Comparison of ENCODE assay signal across 9 mouse cellular contexts in the genomic region with DNA sequence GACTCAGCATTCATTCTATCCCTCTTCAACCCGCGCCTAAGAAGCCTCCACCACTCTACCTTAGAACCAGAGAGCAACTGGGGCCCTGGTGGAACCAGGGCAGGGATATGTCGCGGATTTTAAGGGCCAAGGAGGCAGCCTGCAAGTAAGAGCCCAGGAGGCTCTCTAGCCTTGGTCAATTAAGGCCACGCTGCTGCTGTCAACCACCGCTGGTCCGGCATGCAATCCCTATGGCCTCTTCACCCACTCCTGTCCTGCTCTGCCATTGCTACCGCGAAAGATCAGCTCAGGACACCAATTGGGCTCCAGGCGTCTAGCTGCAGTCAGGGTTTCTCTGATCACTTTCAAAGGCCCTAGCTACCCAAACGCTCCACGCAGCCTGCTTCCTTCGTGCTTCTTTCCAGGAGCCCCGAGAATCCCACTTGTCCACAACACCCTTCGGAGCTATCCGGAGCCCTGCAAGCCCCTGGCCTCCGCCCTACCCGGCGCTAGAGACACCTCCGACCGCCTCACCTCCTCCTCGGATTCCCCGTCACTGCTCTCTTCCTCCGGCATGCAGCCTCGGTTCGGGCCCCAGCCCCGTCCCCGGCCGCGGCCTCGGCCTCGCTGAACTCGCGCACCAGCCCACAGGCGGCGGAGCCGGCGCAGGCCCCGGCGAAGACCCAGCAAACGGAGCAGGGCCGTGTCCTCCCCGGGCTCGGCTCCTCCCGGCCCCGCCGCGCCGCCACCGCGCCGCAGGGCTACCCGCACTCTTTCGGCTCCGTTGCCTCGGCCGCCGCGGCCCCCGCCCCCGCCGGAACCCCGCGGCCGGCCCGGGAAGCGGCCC. TPM values are rescaled to one million over a fixed set of nuclear protein-coding genes. Genes with fewer than 3 reads are reported as not detected.
DNase-seq lines count a peak whose midpoint lies in the region; ATAC-seq lines count a peak whose summit lies in the region.
"Had no signal": no experiment of that assay in that cellular context is flagged by ENCODE, and none has a peak within 500 bp of the region (broad histone marks: within the 10 kb centered on the region; RNA-seq: fewer than 3 reads in every experiment).

No protein-coding gene starts in this region.

- no peaks in the 10 kb centered on the region for H3K27me3 ChIP-seq in heart, embryonic 10.5 days (ENCODE audit: insufficient read depth, poor library complexity, severe bottlenecking)
- no peaks in the 10 kb centered on the region for H3K27me3 ChIP-seq in hindbrain, embryonic 11.5 days (ENCODE audit: control insufficient read depth, insufficient read depth, low read length)
- H3K27me3 ChIP-seq in midbrain, embryonic 11.5 days (ENCODE audit: control insufficient read depth, insufficient read depth, low read length): no peaks in the 10 kb centered on the region
- no peaks in the 10 kb centered on the region for H3K27me3 ChIP-seq in stomach, embryonic 14.5 days (ENCODE audit: control insufficient read depth, insufficient read depth, low read length)

- peak; percentile 88 for DNase-seq in heart, embryonic 10.5 days (ENCODE audit: low spot score)
- DNase-seq in heart, adult 11 months: no peak
- peak; percentile 62 for DNase-seq in T-cell, adult 2 months (ENCODE audit: low spot score)
- DNase-seq in hindbrain, embryonic 11.5 days (ENCODE audit: low spot score): peak; percentile 58
- DNase-seq in layer of hippocampus, postnatal 36 days: peak; percentile 59 to 65
- peak; percentile 95 for DNase-seq in midbrain, embryonic 11.5 days (ENCODE audit: low spot score, missing footprints)

- WGBS in heart, embryonic 10.5 days: under 1% methylated on average over 47 of the region's 67 CpGs
- WGBS in hindbrain, embryonic 11.5 days: under 1% methylated on average over 63 of the region's 67 CpGs
- under 1% methylated on average over 55 of the region's 67 CpGs for WGBS in midbrain, embryonic 11.5 days
- 1% methylated on average over 65 of the region's 67 CpGs for WGBS in stomach, embryonic 14.5 days

- peaks cover 19% of the 10 kb centered on the region for H3K4me1 ChIP-seq in heart, embryonic 10.5 days
- H3K4me1 ChIP-seq in hindbrain, embryonic 11.5 days (replicated peaks; ENCODE audit: control insufficient read depth, insufficient read depth, low read length): peaks cover 5% of the 10 kb centered on the region
- H3K4me1 ChIP-seq in midbrain, embryonic 11.5 days (ENCODE audit: control insufficient read depth, insufficient read depth, low read length): peaks cover 17% of the 10 kb centered on the region
- H3K4me1 ChIP-seq in stomach, embryonic 14.5 days (ENCODE audit: control insufficient read depth, insufficient read depth, low read length): peaks cover 17% of the 10 kb centered on the region; the same call in 1 of the 2 replicates

- peak overlapping the region; percentile 94 for H3K27ac ChIP-seq in heart, embryonic 10.5 days
- H3K27ac ChIP-seq in hindbrain, embryonic 11.5 days (ENCODE audit: low read depth, low read length): peak overlapping the region; percentile 45
- peak overlapping the region; percentile 80 for H3K27ac ChIP-seq in midbrain, embryonic 11.5 days (ENCODE audit: low read depth, low read length)
- peak overlapping the region; percentile 91 for H3K27ac ChIP-seq in stomach, embryonic 14.5 days (ENCODE audit: low read length)

- peak overlapping the region; percentile 95 for H3K4me3 ChIP-seq in heart, embryonic 10.5 days
- peak overlapping the region; percentile 80 for H3K4me3 ChIP-seq in hindbrain, embryonic 11.5 days (ENCODE audit: low read depth, low read length)
- H3K4me3 ChIP-seq in midbrain, embryonic 11.5 days (ENCODE audit: low read depth, low read length): peak overlapping the region; percentile 96
- H3K4me3 ChIP-seq in stomach, embryonic 14.5 days (ENCODE audit: low read depth, low read length): peak overlapping the region; percentile 91

- peaks cover 38% of the 10 kb centered on the region for H3K36me3 ChIP-seq in heart, embryonic 10.5 days
- peaks cover 8% of the 10 kb centered on the region; the same call in 1 of the 2 replicates for H3K36me3 ChIP-seq in hindbrain, embryonic 11.5 days (ENCODE audit: control insufficient read depth, insufficient read depth, low read length)
- H3K36me3 ChIP-seq in midbrain, embryonic 11.5 days (ENCODE audit: control insufficient read depth, insufficient read depth, low read length): peaks cover 19% of the 10 kb centered on the region; the same call in 1 of the 2 replicates
- peaks cover 37% of the 10 kb centered on the region for H3K36me3 ChIP-seq in stomach, embryonic 14.5 days (ENCODE audit: control insufficient read depth, insufficient read depth, low read length)

- 0 out of 2 replicates have a peak, but pooled peaks have one; percentile 6 for ATAC-seq in erythroblast, adult 5-6 weeks (replicated peaks; ENCODE audit: low FRiP score, poor library complexity, severe bottlenecking)
- ATAC-seq in hindbrain, embryonic 11.5 days (ENCODE audit: low FRiP score): peak; percentile 50
- peak; percentile 59 for ATAC-seq in midbrain, embryonic 11.5 days (ENCODE audit: low FRiP score)
- ATAC-seq in stomach, embryonic 14.5 days (ENCODE audit: insufficient number of reproducible peaks, insufficient read depth, low FRiP score, low read depth): peak; percentile 6

- H3K9me3 ChIP-seq in heart, embryonic 10.5 days: no peaks in the 10 kb centered on the region
- no peaks in the 10 kb centered on the region for H3K9me3 ChIP-seq in hindbrain, embryonic 11.5 days (ENCODE audit: control insufficient read depth, low read length)
- no peaks in the 10 kb centered on the region for H3K9me3 ChIP-seq in midbrain, embryonic 11.5 days (ENCODE audit: control insufficient read depth, low read length)
- no peaks in the 10 kb centered on the region for H3K9me3 ChIP-seq in stomach, embryonic 14.5 days (ENCODE audit: control insufficient read depth, low read depth, low read length)

- H3K9ac ChIP-seq in hindbrain, embryonic 11.5 days (ENCODE audit: low read depth, low read length): peak overlapping the region; percentile 94
- peak overlapping the region; percentile 97 for H3K9ac ChIP-seq in midbrain, embryonic 11.5 days (ENCODE audit: low read length)
- peak overlapping the region; percentile 90 for H3K9ac ChIP-seq in stomach, embryonic 14.5 days (replicated peaks; ENCODE audit: low read depth, low read length)

- H3K4me2 ChIP-seq in hindbrain, embryonic 11.5 days (replicated peaks; ENCODE audit: low read depth, low read length): peak overlapping the region; percentile 93
- peak overlapping the region; percentile 86 for H3K4me2 ChIP-seq in midbrain, embryonic 11.5 days
- H3K4me2 ChIP-seq in stomach, embryonic 14.5 days (replicated peaks; ENCODE audit: low read depth, low read length): peak overlapping the region; percentile 94

RNA-seq across cellular contexts. Expression of gene Kmt2b, which starts 0.5 kb away (rescaled TPM):
- 5.6 and 8.3 TPM in 2 replicates for polyA plus RNA-seq in heart, embryonic 10.5 days (2016; fragmentation: Nextera tagmentation; extraction: Ambion mirVana)
- total RNA-seq in erythroblast, adult 5-6 weeks (2015; ENCODE audit: low replicate concordance): 31.1 and 35.0 TPM in 2 replicates
- 14.9 and 21.2 TPM in 2 replicates for total RNA-seq in erythroblast, adult 5-6 weeks (2017; ENCODE audit: low replicate concordance)
- polyA plus RNA-seq in hindbrain, embryonic 11.5 days (2014; fragmentation: Nextera tagmentation; extraction: Ambion mirVana): 11.1 and 13.2 TPM in 2 replicates
- total RNA-seq in layer of hippocampus, postnatal 36 days (2021): 10 to 100 TPM; 42.3 to 53.4 TPM
- 10.3 and 10.7 TPM in 2 replicates for polyA plus RNA-seq in midbrain, embryonic 11.5 days (2014; fragmentation: Nextera tagmentation; extraction: Ambion mirVana)
- 13.2 and 14.2 TPM in 2 replicates for polyA plus RNA-seq in stomach, embryonic 14.5 days (2014; fragmentation: Nextera tagmentation; extraction: Ambion mirVana)

RNA-seq across cellular contexts. Expression of gene Zbtb32, which starts 10.7 kb away (rescaled TPM):
- polyA plus RNA-seq in heart, embryonic 10.5 days (2016; fragmentation: Nextera tagmentation; extraction: Ambion mirVana): 0.19 and 0.27 TPM in 2 replicates
- total RNA-seq in erythroblast, adult 5-6 weeks (2015; ENCODE audit: low replicate concordance): not detected in 2 replicates
- total RNA-seq in erythroblast, adult 5-6 weeks (2017; ENCODE audit: low replicate concordance): not detected in 2 replicates
- polyA plus RNA-seq in hindbrain, embryonic 11.5 days (2014; fragmentation: Nextera tagmentation; extraction: Ambion mirVana): 0.24 and 1.2 TPM in 2 replicates
- not detected for total RNA-seq in layer of hippocampus, postnatal 36 days (2021)
- 0.21 and 0.25 TPM in 2 replicates for polyA plus RNA-seq in midbrain, embryonic 11.5 days (2014; fragmentation: Nextera tagmentation; extraction: Ambion mirVana)
- 0.27 and 0.43 TPM in 2 replicates for polyA plus RNA-seq in stomach, embryonic 14.5 days (2014; fragmentation: Nextera tagmentation; extraction: Ambion mirVana)
- total RNA-seq: left cerebral cortex, adult 18-20 months had no signal

RNA-seq across cellular contexts. Expression of gene Igflr1, which starts 22.8 kb away (rescaled TPM):
- polyA plus RNA-seq in heart, embryonic 10.5 days (2016; fragmentation: Nextera tagmentation; extraction: Ambion mirVana): 2.6 and 4.1 TPM in 2 replicates
- total RNA-seq in erythroblast, adult 5-6 weeks (2015; ENCODE audit: low replicate concordance): 4.0 and 7.3 TPM in 2 replicates
- total RNA-seq in erythroblast, adult 5-6 weeks (2017; ENCODE audit: low replicate concordance): not detected in 2 replicates
- polyA plus RNA-seq in hindbrain, embryonic 11.5 days (2014; fragmentation: Nextera tagmentation; extraction: Ambion mirVana): 3.0 and 3.6 TPM in 2 replicates
- total RNA-seq in layer of hippocampus, postnatal 36 days (2021): 1 to 10 TPM; 5.5 to 7.0 TPM
- polyA plus RNA-seq in midbrain, embryonic 11.5 days (2014; fragmentation: Nextera tagmentation; extraction: Ambion mirVana): 4.0 and 4.1 TPM in 2 replicates
- 1.3 and 2.6 TPM in 2 replicates for polyA plus RNA-seq in stomach, embryonic 14.5 days (2014; fragmentation: Nextera tagmentation; extraction: Ambion mirVana)

RNA-seq across cellular contexts. Expression of gene Upk1a, which starts 24.6 kb away (rescaled TPM):
- 1.8 and 2.7 TPM in 2 replicates for polyA plus RNA-seq in heart, embryonic 10.5 days (2016; fragmentation: Nextera tagmentation; extraction: Ambion mirVana)
- not detected in 2 replicates for total RNA-seq in erythroblast, adult 5-6 weeks (2015; ENCODE audit: low replicate concordance)
- not detected in 2 replicates for total RNA-seq in erythroblast, adult 5-6 weeks (2017; ENCODE audit: low replicate concordance)
- 0.54 and 1.2 TPM in 2 replicates for polyA plus RNA-seq in hindbrain, embryonic 11.5 days (2014; fragmentation: Nextera tagmentation; extraction: Ambion mirVana)
- total RNA-seq in layer of hippocampus, postnatal 36 days (2021): under 1 TPM in 1 of 2 experiments, not detected in 1; 0.25 TPM
- 0.67 and 1.0 TPM in 2 replicates for polyA plus RNA-seq in midbrain, embryonic 11.5 days (2014; fragmentation: Nextera tagmentation; extraction: Ambion mirVana)
- 6.6 and 7.7 TPM in 2 replicates for polyA plus RNA-seq in stomach, embryonic 14.5 days (2014; fragmentation: Nextera tagmentation; extraction: Ambion mirVana)

RNA-seq across cellular contexts. Expression of gene Psenen, which starts 24.6 kb away (rescaled TPM):
- polyA plus RNA-seq in heart, embryonic 10.5 days (2016; fragmentation: Nextera tagmentation; extraction: Ambion mirVana): 112 and 124 TPM in 2 replicates
- total RNA-seq in erythroblast, adult 5-6 weeks (2015; ENCODE audit: low replicate concordance): 73.4 and 88.8 TPM in 2 replicates
- 41.4 and 69.3 TPM in 2 replicates for total RNA-seq in erythroblast, adult 5-6 weeks (2017; ENCODE audit: low replicate concordance)
- 104 and 105 TPM in 2 replicates for polyA plus RNA-seq in hindbrain, embryonic 11.5 days (2014; fragmentation: Nextera tagmentation; extraction: Ambion mirVana)
- 10 to 100 TPM; 79.8 to 92.4 TPM for total RNA-seq in layer of hippocampus, postnatal 36 days (2021)
- 98.0 and 110 TPM in 2 replicates for polyA plus RNA-seq in midbrain, embryonic 11.5 days (2014; fragmentation: Nextera tagmentation; extraction: Ambion mirVana)
- 113 and 117 TPM in 2 replicates for polyA plus RNA-seq in stomach, embryonic 14.5 days (2014; fragmentation: Nextera tagmentation; extraction: Ambion mirVana)

Comparison
In these comparisons a context has a peak if more than half of its experiments do, and no peak if none do; other contexts are left out.
1. ATAC-seq: peak in every context shown above with its lines; median percentile 59 in midbrain, embryonic 11.5 days; 50 in hindbrain, embryonic 11.5 days; 6 in erythroblast, adult 5-6 weeks; 6 in stomach, embryonic 14.5 days.